Mouse (Mus musculus) limb, embryonic 14.5 days (tissue): Measurements from ENCODE around the gene Tpsg1. TPM values are rescaled to one million over a fixed set of nuclear protein-coding genes. Genes with fewer than 3 reads are reported as not detected.

Experiments
- ATAC-seq: fragments of 200-750 bp; cut with Nextera tagmentation; 2 replicates; pipeline ENCODE4 v1.8.0; 2017; ENCODE audit warnings: low read depth, moderate number of reproducible peaks, moderate TSS enrichment; ENCODE audit not compliant: low FRiP score
- DNase-seq: peaks from one replicate; pipeline ENCODE4 v3.0.0-alpha.2; 2015; ENCODE audit warnings: low spot score
- H3K27ac ChIP-seq: fragments of 300-500 bp; sonication (generic); replicated peaks from 2 replicates; pipeline ENCODE4 v1.5.1; 2014; ENCODE audit warnings: low read depth, mild to moderate bottlenecking, low read length, moderate library complexity, mixed read lengths
- H3K27me3 ChIP-seq: fragments of 300-500 bp; sonication (generic); 2 replicates; pipeline ENCODE4 v1.6.1; 2014; ENCODE audit warnings: low read length, mixed read lengths; ENCODE audit not compliant: control insufficient read depth, insufficient read depth
- H3K36me3 ChIP-seq: fragments of 300-500 bp; sonication (generic); 2 replicates; pipeline ENCODE4 v1.6.1; 2014; ENCODE audit warnings: mild to moderate bottlenecking, low read length, moderate library complexity, mixed read lengths; ENCODE audit not compliant: control insufficient read depth, insufficient read depth
- H3K4me1 ChIP-seq: fragments of 300-500 bp; sonication (generic); 2 replicates; pipeline ENCODE4 v1.6.1; 2014; ENCODE audit warnings: antibody characterized with exemption, low read length, mixed read lengths; ENCODE audit not compliant: control insufficient read depth, insufficient read depth
- H3K4me2 ChIP-seq: fragments of 300-500 bp; sonication (generic); replicated peaks from 2 replicates; pipeline ENCODE4 v1.6.1; 2014; ENCODE audit warnings: low read depth, mild to moderate bottlenecking, low read length, moderate library complexity; ENCODE audit not compliant: severe bottlenecking
- H3K4me3 ChIP-seq: fragments of 300-500 bp; sonication (generic); replicated peaks from 2 replicates; pipeline ENCODE4 v1.5.1; 2014; ENCODE audit warnings: low read length
- H3K9ac ChIP-seq: fragments of 300-500 bp; sonication (generic); 2 replicates; pipeline ENCODE4 v1.6.1; 2014; ENCODE audit warnings: mild to moderate bottlenecking, low read depth, low read length, moderate library complexity; ENCODE audit not compliant: severe bottlenecking
- H3K9me3 ChIP-seq: fragments of 300-500 bp; sonication (generic); 2 replicates; pipeline ENCODE4 v1.6.1; 2016; ENCODE audit warnings: low read length; ENCODE audit not compliant: control insufficient read depth
- POLR2A ChIP-seq: fragments of 200-500 bp; IDR thresholded peaks from 2 replicates; pipeline ENCODE4 v1.8.0; 2012; ENCODE audit warnings: inconsistent platforms, mild to moderate bottlenecking, moderate library complexity, borderline replicate concordance; ENCODE audit not compliant: insufficient read depth, insufficient read length; ENCODE audit errors: extremely low read depth
- WGBS: fragments of 180-500 bp; shearing (Covaris S2); extraction: QIAGEN DNeasy Blood & Tissue Kit; methylation state at CpG from one replicate; pipeline ENCODE4 v1.1.7; 2014; 5-methylcytosine and 5-hydroxymethylcytosine counted together
- polyA plus RNA-seq, 2 experiments: library from polyadenylated mRNA; depleted of rRNA in 1 of 2; stranded (reverse) in 1 of 2; unstranded in 1 of 2; fragments of >200 nt; fragmentation: Nextera tagmentation in 1 of 2; extraction: Ambion mirVana in 1 of 2; gene quantifications; 2 replicates each; pipeline versions ENCODE4 v1.2.1 to v1.2.3; 2012 to 2014

Gene Tpsg1
- polyA plus RNA-seq, 2 experiments, result 11.3 to 14.6 TPM

- no peak overlapping the region for H3K9ac ChIP-seq
- H3K27me3 ChIP-seq, result no peaks in the 10 kb centered on the region
- H3K27ac ChIP-seq, result no peak overlapping the region
- H3K4me3 ChIP-seq, result no peak overlapping the region
- H3K9me3 ChIP-seq, result no peaks in the 10 kb centered on the region
- no peak for ATAC-seq
- H3K4me1 ChIP-seq, result peaks cover 5% of the 10 kb centered on the region
- no peak for TF ChIP-seq POLR2A
- no peak overlapping the region for H3K4me2 ChIP-seq
- 3% methylated on average over 7 of the region's 7 CpGs for WGBS
- peak; percentile 59 for DNase-seq
- H3K36me3 ChIP-seq, result peaks cover 18% of the 10 kb centered on the region; the same call in 1 of the 2 replicates
Observed at GRCm38 (mm10) chr17:25400443-25400842, 31.4 kb downstream of the Tpsg1 start.

GRCm38 (mm10) chr17:25401491-25401890 lies 32.4 kb downstream of the Tpsg1 start:
- no peak overlapping the region for H3K4me3 ChIP-seq

GRCm38 (mm10) chr17:25402224-25402623 lies 33.2 kb downstream of the Tpsg1 start:
- Histone ChIP-seq H3K36me3 (peaks cover 2% of the 10 kb centered on the region; the same call in 1 of the 2 replicates), H3K4me1 (peaks cover 22% of the 10 kb centered on the region), H3K9me3 (no peaks in the 10 kb centered on the region), H3K4me3 (no peak overlapping the region), H3K27ac (no peak overlapping the region), H3K4me2 (no peak overlapping the region), H3K9ac (no peak overlapping the region), H3K27me3 (no peaks in the 10 kb centered on the region)
- DNase-seq (no peak), ATAC-seq (no peak)
- WGBS, result 83% methylated on average over 13 of the region's 13 CpGs
- TF ChIP-seq POLR2A, result no peak

More at GRCm38 (mm10) chr17:25401491-25401890, 32.4 kb downstream of the Tpsg1 start:
- no peak overlapping the region for H3K27ac ChIP-seq
- DNase-seq, result no peak
- H3K36me3 ChIP-seq, result peaks cover 9% of the 10 kb centered on the region; the same call in 1 of the 2 replicates
- no peak overlapping the region for H3K4me2 ChIP-seq
- H3K9me3 ChIP-seq, result no peaks in the 10 kb centered on the region
- no peaks in the 10 kb centered on the region for H3K27me3 ChIP-seq
- TF ChIP-seq POLR2A, result no peak
- 63% methylated on average over 4 of the region's 4 CpGs for whole genome bisulfite sequencing
- H3K4me1 ChIP-seq, result peaks cover 15% of the 10 kb centered on the region
- ATAC-seq, result no peak
- no peak overlapping the region for H3K9ac ChIP-seq

DNA sequence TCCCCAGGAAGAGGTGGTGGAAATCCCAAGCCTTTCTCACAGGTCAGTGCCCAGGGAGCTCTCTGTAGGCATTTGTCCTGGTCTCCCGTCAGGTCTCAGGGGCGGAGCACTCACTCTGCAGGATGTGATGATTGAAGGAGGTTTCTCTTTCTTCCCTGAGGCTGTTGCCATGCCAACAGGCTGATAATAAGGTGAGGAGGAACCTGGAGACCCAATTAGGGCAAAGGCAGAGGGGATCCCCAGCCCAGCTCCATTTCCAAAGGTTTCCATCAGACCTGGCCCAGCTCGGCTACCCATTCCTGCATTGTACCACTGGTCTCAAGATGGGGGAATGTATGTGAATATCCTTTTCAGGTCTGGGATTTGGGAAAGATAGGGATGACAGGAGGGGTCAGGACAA lies 35.1 kb downstream of the Tpsg1 start:
- no peak for DNase-seq
- no peaks in the 10 kb centered on the region for H3K27me3 ChIP-seq
- peaks cover 33% of the 10 kb centered on the region for H3K4me1 ChIP-seq
- TF ChIP-seq POLR2A, result no peak
- H3K4me2 ChIP-seq, result no peak overlapping the region
- H3K9me3 ChIP-seq, result no peaks in the 10 kb centered on the region
- no peak overlapping the region for H3K27ac ChIP-seq
- H3K9ac ChIP-seq, result no peak overlapping the region
- H3K36me3 ChIP-seq, result no peaks in the 10 kb centered on the region
- WGBS, result 40% methylated on average over 3 of the region's 3 CpGs
- no peak overlapping the region for H3K4me3 ChIP-seq
- ATAC-seq, result no peak

DNA sequence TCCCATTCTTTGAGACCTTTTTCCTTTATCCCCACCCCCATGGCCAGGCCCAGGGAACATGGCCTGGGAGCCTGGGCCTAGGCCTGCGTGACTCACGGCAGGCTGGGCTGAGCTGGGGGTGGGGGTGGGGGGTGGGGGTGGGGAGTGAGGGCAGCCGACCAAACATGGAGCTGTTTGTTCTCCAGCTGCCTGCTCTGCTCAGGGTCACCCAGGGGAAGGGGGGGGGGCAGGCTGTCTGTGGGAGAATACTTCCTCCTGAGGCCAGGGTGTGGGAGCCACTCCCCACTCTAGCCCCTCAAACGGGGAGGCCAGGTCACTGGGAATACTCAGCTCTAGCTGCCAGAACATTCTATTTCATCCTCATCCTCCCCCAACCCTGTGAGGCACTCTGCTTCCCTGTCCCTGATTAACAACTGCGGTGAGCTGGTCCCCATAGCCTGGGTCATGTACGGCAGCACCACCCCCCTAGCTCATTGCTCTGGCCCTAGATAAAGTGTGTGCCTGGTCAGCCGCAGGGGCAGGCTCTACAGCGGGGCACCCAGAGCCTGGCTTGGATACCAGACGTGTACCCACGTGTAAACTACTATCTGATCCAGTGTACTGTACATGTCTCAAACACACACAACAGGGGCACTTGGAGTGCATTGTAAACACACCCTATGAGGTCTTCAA lies 36.3 kb downstream of the Tpsg1 start:
- no peaks in the 10 kb centered on the region for H3K27me3 ChIP-seq
- no peak overlapping the region for H3K9ac ChIP-seq
- H3K36me3 ChIP-seq, result no peaks in the 10 kb centered on the region
- H3K4me1 ChIP-seq, result peaks cover 41% of the 10 kb centered on the region
- no peak overlapping the region for H3K4me2 ChIP-seq
- WGBS, result 9% methylated on average over 10 of the region's 10 CpGs
- no peak for TF ChIP-seq POLR2A
- ATAC-seq (no peak), DNase-seq (no peak)
- H3K27ac ChIP-seq, result no peak overlapping the region
- no peak overlapping the region for H3K4me3 ChIP-seq
- H3K9me3 ChIP-seq, result no peaks in the 10 kb centered on the region

- Histone ChIP-seq H3K4me2 (no peak overlapping the region; the same call in 1 of the 2 replicates), H3K36me3 (no peaks in the 10 kb centered on the region), H3K27me3 (no peaks in the 10 kb centered on the region), H3K9ac (no peak overlapping the region), H3K9me3 (no peaks in the 10 kb centered on the region), H3K27ac (no peak overlapping the region), H3K4me3 (no peak overlapping the region), H3K4me1 (peaks cover 42% of the 10 kb centered on the region)
- DNase-seq (no peak), ATAC-seq (no peak)
- TF ChIP-seq POLR2A, result no peak
- 21% methylated on average over 6 of the region's 6 CpGs for WGBS
Observed at GRCm38 (mm10) chr17:25406011-25406441, 37.0 kb downstream of the Tpsg1 start.
